Mouse (Mus musculus): ENCODE data around the gene Rtca.

DNA sequence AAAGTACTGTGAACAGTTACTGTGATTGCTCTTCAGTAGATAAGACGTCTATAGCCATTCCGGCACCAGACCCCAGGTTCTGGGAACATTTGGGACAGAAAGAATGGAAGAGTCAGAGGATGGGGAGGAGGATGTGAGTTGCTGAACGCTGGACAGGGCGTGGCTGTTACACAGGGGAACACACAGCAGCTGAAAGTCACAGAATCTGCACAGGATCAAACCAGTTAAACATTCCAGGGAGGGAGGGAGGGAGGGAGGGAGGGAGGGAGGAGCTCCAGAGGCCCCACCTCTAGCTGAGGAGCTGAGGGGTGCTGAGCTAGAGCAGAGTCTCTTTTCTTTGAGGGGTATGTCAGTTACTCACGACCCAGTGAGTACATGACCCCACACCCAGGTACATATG, 27.1 kb downstream of the Rtca start:
- TF ChIP-seq CTCF (IDR thresholded peaks at IDR 0.05; ENCODE audit: borderline replicate concordance, extremely low read depth, insufficient read depth, insufficient read length), result no peak
- no peak for TF ChIP-seq POLR2A (IDR thresholded peaks at IDR 0.05; ENCODE audit: borderline replicate concordance, extremely low read depth, insufficient read depth, insufficient read length, poor library complexity, severe bottlenecking)
